Mouse (Mus musculus) CH12.LX (cell line): ENCODE measurements around the gene E2f3.

Source experiments
- CTCF ChIP-seq, 2 experiments: IDR thresholded peaks in 1 of 2; conservative IDR thresholded peaks in 1 of 2; 2 replicates each; pipeline ENCODE4 v1.5.1; 2011 to 2012; ENCODE audit warnings: low read depth in 2 of 2, low read length in 2 of 2, improper control_type of control experiment in 1 of 2, inconsistent platforms in 1 of 2, mild to moderate bottlenecking in 1 of 2, moderate library complexity in 1 of 2
- EP300 ChIP-seq: IDR thresholded peaks from 2 replicates; pipeline ENCODE4 v1.6.1; 2011; ENCODE audit warnings: low read length, improper control_type of control experiment
- JUND ChIP-seq: conservative IDR thresholded peaks from 2 replicates; pipeline ENCODE4 v1.6.1; 2011; ENCODE audit warnings: low read depth, low read length, improper control_type of control experiment
- POLR2A ChIP-seq: IDR thresholded peaks from 2 replicates; pipeline ENCODE4 v1.6.1; 2011; ENCODE audit warnings: low read depth, mild to moderate bottlenecking, improper control_type of control experiment, low read length
- POLR2AphosphoS2 ChIP-seq: IDR thresholded peaks from 2 replicates; pipeline ENCODE4 v1.6.1; 2011; ENCODE audit warnings: low read depth, low read length, improper control_type of control experiment
- SMC3 ChIP-seq: IDR thresholded peaks from 2 replicates; pipeline ENCODE4 v1.6.1; 2011; ENCODE audit warnings: low read depth, low read length, improper control_type of control experiment
- UBTF ChIP-seq: IDR thresholded peaks from 2 replicates; pipeline ENCODE4 v1.6.1; 2012; ENCODE audit warnings: low read depth, mild to moderate bottlenecking, inconsistent platforms, low read length, improper control_type of control experiment, moderate library complexity
- ZNF384 ChIP-seq: IDR thresholded peaks from 2 replicates; pipeline ENCODE4 v1.6.1; 2012; ENCODE audit warnings: low read depth, low read length, improper control_type of control experiment, inconsistent platforms

DNA sequence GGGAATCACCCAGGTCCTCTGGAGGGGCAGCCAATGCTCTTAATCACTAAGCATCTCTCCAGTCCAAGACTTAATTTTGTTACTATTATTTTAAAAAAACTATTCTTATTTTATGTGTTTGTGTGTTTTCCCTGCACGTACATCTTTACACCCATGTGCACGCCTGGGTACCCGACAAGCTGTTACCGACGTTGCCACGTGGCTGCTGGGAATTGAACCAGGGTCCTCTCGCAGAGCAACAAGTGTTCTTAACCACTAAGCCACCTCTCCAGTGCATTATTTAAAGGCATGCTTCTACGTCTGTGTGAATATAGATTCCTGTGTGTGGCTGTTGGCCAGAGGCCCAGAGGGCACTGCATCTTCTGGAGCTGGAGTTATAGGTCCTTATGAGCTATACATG is 73.6 kb downstream of the E2f3 start:
- TF ChIP-seq POLR2AphosphoS2 = no peak
- no peak for TF ChIP-seq EP300
- no peak for TF ChIP-seq CTCF (conservative IDR thresholded peaks at IDR 0.05 in 1 of 2, IDR thresholded peaks at IDR 0.05 in 1 of 2; ENCODE audit: low read depth in 2 of 2, low read length in 2 of 2)
- no peak for TF ChIP-seq SMC3
- TF ChIP-seq ZNF384 = no peak
- TF ChIP-seq POLR2A = no peak
- no peak for TF ChIP-seq UBTF
- TF ChIP-seq JUND = no peak
